Mouse (Mus musculus) gastrocnemius, postnatal 25 days (tissue): ENCODE measurements around the gene Erich6. TPM values are rescaled to one million over a fixed set of nuclear protein-coding genes. Genes with fewer than 3 reads are reported as not detected.

Experiments used
- DNase-seq: peaks from one replicate; pipeline ENCODE4 v3.0.0; 2022
- long read RNA-seq, 2 experiments: library from polyadenylated mRNA; stranded (forward); transcript quantifications; one replicate each; pipeline ENCODE4 v2.0.0; 2021
- total RNA-seq, 2 experiments: library from RNA; stranded (reverse); gene quantifications; 1 replicate in 1 of 2; 2 replicates in 1 of 2; pipeline ENCODE4 v1.2.3; 2021

Gene Erich6
- total RNA-seq = not detected
- long read RNA-seq, experiment 1 = 0 reads
- long read RNA-seq, experiment 2 = 0 reads

DNA sequence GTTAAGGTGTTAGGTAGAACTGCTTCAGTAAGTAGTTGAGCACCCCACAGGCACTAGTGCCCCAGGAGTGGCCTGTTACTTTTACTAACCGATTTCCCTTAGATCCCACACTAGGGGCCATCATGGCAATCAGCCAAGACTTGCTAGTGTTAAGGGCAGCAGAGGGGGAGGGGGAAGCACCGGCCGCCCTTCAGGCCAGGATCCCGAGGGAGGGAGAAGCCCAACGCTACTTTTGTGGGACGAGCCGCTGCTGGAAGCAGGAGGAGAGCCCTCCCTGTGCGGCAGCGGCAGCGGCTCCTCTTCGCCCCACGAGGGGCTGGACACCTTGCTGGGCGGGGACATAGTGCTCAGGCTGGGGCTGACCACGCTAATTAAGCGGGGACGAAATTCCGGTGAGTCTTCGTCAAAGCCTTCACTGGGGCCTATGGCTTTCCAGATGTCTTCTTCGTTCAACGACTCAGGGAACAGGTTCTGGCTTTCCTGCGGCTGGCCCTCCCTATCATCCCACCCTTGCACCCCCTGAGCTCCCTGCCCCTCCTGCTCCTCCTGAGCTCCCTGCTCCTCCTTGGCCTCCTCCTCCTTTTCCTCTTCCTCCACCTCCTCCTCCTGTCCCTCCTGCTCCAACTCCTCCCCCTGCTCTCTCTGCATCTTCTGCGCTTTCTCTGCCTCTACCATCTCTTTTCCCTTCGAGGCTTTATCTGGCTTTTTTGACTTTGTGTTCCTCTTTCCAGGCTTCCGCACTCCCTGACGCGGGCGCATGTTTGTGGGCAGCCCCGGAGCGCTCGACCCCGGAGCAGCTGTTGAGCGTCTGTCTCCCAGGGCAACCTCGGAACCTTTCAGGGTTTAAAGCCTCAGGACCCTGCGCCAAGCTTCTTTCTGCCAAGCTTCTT, at the start of gene Erich6:
Erich6 (minus strand) TSS at position 802 of the 890 bp plus-strand sequence.
- peak; percentile 15 for DNase-seq

DNA sequence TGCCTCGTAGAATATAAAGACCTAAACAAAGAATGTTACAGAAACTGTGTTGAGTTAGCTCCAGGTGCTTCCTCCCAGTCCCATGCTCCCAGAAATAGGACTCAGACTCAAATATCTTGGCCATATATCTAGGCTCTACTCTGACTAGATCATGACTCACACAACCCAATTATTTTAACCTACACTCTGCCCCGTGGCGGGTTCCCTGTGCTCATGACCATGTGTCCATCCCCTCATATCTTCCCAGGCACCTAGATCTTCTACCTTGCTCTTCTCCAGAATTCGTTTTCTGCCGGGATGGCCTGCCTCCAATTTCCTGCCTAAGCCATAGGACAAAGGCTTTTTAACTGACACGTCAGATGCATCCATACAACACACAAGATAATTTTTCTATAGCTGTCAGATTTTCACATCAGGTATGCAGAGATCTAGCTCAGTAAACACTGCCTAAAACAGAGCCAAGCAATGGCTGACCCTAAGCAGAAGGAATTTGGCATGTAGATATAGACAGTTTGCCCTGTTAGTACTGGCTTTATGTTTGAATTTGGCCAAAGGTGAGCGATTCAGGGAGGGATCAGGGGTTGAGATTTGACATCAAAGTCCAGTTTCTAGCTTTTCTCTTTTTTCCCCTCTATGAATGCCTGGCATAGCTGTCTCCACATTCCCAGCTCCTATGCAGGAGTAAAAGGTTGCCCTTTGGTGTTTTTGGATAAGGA, 49.4 kb upstream of the Erich6 start:
- no peak for DNase-seq

DNA sequence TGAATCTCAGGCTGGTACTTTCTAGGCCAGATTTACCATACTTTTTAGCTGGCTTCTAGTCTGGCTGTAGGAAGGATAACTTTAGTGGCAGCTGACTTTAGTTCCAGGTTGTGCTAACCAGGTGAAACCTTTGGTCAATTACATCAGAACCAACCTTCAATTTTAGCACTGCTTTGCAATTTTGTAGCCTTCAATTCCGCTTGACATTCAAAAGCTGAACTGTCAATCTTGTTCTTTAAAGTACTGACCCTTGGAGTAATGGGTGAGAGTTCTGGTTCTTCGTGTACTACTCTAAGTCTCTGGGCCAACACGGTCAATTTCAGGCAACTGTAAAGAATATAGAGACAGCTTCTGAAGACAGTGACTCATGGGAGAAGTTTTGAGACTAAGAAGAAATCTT, 48.4 kb upstream of the Erich6 start:
- DNase-seq = no peak

DNA sequence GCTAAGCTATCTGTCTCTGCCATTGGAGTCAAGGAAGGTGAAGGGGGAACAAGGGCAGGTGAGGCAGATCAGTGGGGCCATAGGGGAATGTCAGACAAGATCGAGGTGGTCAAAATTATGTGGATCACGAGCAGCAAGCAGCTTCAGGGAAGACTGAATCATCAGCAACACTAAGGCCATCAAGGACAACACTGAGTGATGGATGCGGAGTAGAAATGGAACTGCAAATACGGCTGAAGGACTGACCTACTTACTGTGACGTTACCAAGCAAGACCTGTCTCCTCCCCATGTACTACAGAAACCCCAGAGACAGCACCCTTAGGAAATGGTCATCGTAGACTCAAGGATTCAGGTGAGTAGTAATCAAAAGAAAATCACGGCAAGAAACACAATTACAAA, 46.3 kb upstream of the Erich6 start:
- no peak for DNase-seq

DNA sequence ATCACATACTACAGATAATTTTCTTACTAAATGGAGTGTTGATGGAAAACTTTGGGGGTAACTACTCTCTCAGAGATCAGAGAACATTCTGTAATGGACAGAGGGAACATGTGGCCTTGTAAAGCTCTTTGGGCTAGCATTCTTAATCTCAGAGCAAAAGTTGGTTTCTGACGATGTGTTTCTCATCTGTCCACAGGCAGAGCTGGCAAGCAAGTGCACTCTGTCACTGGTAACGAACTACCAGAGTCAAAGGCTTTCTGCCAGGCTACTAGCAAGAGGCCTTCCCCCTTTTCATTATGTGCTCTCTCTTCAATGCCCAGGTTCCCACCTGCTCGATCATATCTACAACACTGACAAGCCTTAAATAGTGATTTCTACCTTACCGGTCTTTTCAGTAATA, 45.3 kb upstream of the Erich6 start:
- DNase-seq = no peak

DNA sequence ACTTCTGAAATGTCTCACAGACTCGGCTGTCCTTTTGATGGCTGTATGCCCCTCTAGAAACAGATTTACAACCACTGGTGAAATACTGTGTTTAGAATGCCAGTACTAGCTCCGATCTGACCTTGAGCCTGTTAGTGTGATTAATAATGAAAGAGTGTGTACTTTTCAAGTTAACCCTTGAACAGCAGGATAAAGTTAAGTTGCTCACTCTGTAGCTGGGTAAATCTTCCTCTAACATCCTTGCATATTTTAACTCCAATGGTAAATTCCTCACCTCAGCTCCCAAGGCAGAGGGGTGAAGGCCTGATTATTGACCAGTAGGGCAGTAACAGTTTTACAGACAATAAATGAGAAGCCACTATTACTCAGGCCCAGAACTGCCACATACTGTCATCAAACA, 44.8 kb upstream of the Erich6 start:
- no peak for DNase-seq

DNA sequence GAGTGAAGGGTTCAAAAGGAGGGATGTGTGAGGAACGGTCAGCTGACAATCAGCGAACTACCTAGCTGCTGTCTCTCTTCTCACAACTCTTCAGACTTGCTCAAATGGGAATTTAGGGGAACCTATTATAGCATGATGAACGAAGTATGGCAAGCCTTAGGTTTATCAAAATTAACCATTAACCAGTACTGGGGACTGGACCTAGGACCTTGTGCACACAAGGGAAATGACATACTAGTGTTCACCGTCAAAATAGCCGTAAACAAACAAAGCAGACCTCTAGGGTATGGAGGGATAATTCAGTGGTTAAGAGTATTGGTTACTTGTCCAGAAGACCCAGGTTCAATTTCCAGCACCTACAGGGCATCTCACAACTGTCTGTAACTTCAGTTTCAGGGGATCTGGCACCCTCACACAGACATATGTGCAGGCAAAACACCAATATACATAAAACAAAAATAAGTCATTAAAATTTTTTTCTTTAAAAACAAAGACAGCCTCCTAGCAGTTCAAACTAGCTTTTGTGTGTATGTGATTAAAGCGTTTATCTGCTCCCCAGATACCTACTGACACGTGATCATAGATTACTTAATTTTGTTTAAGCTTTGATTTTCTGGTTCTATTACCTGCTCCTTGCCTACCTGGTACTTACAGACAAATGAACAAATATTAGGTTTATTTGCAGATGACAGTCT, 44.1 kb upstream of the Erich6 start:
- DNase-seq = no peak

DNA sequence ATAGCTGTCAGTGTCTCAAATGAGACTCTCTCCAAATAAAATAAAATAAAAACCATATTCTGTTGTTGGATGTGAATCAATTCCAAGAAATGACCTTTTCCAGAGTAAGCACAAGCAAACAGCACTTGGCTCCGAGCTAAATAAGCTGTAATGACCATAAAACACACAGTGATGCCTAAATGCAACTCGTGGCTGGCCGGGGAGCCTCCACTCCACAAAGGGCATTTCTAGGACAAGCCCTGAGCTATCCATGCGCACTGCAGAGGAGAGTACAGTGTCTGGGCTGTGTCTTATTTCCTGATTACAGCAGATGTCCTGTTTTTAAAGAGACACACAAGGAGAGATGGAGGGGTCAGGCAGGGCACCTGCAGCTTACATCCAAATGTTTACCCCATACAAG, 43.0 kb upstream of the Erich6 start:
- DNase-seq = peak; percentile 10

DNA sequence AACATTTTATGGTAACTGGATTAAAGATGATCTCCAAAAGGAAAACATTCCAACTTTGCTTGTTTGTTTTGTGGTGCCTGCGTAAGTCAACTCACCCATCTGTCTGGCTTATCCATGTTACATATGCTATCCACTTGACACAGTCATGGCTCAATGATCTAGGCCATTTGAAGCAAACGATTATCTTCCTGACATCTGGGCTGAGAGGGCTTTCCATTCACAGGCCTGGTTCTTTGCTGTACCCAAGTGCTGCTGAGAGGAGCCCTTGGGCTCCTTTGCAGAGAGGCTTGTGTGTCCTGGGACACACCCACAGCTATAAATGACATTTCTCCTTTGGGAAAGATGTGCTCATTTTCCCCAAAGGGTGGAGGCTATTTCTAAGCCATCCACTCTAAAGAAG, 41.9 kb upstream of the Erich6 start:
- DNase-seq = no peak

DNA sequence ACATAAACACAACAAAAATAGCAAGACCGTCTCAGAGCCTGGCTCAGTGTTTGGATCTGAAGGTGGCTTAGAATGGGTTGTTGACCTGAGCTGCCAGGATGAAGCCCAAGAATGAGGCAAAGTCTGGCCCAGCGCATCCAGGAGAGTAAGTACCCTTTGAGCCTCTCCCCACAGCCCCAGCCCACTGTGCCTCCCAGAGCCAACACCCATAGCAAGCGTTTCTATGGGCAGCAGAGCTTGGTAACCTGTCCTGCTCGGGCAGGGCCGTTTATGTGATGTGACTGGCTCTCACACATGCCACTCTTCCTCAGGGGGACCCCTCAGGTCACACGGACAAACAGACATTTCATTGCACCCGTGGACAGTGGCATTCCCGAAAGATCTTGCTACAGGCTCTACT, 41.4 kb upstream of the Erich6 start:
- DNase-seq = no peak

DNA sequence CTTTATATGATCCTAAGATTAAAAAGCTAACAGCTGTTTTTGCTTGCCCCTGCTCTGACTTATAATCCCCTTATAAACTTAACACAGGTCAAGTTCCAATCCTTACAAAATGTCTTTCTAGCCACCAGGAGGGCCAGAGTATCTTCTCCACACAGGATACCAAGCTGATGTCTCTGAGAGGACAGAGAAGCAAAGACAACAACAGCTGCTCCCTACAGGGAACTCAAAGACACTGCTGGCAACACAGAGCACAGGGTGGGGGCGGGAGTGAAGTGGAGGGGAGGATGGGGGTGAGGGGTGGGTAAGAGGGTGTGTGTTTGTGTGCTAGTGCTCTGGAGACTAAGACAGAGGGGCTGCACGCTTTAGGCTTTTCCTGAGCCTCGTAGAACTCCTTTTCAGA, 40.6 kb upstream of the Erich6 start:
- no peak for DNase-seq

DNA sequence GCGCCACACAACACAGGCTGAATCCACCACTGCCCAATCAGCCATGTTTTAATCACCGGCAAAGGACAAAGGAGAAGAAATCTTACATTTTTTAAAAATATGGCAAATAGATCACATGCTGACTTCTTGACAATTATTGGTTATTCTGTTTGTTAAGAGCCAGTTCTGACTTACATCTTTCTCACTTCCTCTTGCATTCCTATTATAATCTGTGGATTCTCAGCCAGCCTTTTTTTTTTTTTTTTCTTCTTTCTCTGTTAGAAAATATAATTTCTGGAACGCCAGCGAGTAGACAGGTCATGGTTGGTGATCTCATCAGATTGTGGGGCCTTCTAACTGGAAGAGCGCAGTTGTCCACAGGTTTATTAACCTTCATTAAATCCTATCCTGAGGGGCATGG, 36.3 kb upstream of the Erich6 start:
- no peak for DNase-seq

DNA sequence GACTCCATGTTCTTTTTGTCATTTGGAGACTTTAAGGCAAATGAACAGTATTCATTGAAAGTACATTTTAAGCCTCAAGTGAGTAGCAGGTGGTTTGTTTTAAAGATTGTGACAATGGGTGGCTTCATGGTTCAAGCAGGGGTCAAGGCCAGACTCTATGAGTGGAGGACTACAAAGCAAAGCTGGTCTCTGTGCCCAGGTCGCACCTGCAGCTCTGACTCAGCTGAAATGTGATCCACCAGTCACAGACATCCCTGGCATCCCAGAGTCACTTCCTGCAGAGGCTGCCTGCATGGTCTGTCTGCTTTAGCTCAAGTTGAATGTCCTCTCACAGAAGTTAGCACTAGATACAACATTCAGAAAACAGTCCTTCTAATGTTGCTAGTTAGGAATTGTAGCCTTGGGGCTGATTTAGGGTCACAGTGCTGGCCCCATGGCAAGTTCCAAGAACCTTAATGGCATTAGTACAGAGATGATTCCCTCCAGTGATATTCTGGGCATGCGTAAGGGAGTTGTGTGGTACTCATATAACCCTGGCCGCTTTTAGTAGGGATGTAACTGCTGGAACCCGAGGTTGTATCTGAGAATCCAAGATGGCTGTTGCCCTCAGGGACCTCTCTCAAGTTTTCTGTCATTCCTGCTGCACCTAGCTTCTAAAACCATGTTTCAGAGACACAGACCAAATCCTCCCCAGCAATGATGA, 35.6 kb upstream of the Erich6 start:
- DNase-seq = no peak

DNA sequence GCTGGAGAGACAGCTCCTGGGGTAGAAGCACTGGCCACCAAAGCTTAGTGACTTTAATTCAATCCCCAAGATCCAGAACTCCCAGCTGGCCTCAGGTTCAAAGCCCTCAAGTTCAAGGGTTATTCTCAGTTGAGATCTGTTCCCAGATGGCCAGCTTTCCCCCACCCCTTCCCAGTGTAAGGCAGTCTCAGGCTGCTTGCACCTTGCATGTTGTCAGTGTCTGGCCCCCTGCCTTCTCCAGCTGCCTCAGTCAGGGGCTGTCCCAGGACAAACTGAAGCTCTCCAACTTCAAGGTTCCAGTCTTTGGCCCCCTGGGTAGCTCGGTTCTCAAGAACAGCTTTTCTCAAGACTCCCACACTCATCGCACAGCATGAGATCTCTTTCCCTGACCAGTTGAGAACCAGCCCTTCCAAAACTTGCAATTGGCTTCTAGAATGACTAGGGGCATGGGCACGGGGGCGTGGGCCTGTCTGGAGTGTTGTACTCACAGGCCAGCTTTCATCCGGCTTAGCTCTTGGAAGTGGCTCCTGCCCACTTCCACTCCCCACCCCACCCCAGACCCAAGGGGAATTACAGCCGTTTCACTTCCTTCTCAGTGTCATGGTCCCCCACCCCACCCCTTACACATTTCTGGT, 34.7 kb upstream of the Erich6 start:
- peak; percentile 12 for DNase-seq

DNA sequence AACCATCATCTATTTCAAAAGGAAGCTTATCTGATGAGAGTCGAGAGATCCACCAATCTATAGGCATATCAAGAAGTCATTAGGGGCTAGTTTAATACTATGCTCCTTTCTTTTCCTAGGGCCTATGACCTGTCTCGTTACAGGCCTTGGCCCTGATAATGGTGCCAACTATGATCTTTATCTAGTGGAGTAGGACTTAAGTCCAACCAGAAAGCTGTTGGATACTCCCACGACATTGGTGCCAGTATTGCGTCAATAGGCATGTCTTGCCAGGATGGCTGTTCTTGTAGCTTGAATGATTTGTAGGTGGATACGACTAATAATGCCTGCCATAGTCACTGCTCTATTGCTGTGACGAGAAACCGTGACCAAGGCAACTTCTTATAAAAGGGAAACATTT, 27.0 kb upstream of the Erich6 start:
- no peak for DNase-seq

DNA sequence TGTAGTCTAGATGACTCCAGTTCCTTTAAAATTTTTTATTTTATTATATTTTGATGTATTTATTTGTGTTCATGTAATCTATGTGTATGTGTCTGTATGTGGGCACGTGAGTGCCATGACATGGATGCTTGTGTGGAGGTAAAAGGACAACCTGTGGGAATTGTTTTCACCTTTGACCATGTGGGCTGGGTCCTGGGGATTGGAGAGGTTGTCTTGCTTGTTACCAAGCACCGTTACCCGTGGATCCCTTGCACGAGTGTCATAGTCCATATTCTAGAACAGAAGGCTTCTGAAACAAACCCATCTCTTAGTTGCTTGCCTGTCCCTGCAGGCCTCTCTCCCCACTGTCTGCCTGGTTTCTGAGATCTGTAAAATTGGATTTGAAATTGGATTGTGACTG, 23.6 kb upstream of the Erich6 start:
- DNase-seq = no peak

DNA sequence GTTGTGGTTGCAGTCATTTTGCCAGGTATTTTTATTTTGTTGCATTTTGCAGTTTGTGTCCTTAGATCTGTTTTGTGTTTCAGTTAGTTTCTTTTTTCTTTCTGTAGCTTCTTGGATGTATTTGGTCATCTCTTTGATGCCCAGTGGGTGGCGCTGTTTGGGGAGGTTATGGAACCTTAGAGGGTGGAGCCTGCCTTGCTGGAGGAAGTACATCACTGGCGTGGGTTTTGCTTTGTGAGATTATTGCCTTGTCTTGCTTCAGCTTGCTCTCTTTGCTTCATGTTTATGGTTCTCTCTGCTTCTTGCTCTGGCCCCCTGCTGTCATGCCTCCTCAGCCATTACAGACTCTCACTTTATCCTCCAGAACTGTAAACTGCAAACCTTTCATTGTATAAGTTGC, 20.3 kb upstream of the Erich6 start:
- DNase-seq = peak; percentile 22

DNA sequence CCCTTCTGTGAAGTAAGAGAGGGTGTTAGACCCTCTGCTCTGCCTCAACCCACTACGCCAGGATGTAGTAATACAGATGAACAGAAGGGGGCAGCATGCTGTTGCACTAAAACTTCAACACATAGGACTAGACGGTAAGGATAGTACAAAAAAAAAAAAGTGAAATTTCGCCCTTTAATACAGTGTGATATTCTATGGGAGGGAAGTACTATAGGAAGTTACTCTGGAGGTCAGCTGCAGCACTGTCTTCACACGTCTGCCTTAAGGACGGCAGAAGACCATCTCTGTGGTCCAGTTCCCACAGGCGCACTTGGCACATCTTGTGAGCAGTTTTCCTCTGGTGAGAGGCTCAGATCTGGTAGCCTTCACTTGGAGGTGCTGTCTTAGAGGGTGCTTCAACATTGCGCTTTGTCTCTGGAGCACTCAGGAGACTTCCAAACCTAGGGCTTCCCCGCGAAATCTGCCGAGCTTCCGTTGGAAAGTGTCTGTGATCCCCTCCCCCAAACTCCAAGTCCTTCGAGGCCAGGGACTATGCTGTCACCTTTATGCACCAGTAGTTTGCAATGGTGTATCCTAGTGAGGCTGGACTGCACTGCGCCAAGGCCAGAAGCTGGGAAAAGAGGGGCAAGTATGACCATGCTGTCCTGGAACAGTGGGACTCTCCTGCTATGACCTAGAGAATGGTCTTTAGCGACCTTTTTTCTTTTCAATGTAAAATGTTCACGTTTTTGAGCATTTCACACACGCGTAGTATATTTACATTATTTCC, 18.5 kb upstream of the Erich6 start:
- DNase-seq = no peak

DNA sequence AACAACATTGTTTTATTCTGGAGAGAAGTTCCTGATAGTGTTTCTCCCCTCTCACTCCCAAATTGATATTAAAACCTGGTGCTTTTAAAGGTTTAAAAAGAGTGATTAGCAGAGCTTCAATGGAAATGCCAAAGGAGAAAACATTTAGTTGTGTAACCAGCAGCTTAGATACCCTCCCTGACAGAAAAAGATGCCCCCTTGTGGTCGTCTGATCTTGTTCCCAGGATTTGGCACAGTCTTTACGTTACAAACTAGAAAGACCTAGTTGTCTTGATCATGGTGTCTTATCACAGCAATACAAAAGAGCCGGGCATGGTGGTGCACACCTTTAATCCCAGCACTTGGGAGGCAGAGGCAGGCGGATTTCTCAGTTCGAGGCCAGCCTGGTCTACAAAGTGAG, 16.9 kb upstream of the Erich6 start:
- DNase-seq = no peak

DNA sequence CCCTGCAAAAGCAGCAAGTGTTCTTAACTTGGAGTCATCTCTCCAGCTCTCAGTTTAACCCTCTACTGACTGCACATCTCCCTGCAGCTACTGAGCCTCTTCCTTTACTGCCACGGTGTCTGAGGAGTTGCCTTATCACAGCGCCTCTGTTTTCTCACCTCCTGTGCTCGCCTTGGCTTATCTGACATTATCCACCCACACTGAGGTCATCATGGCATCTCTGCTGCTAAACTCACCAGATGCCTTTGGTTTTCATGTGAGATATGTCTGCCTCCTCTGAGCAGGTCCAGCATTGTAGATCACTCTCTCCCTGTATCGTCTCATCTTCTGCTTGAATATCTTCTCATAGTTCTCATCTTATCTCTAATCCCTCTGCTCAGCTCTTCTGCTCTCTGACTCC, 13.3 kb upstream of the Erich6 start:
- DNase-seq = no peak

DNA sequence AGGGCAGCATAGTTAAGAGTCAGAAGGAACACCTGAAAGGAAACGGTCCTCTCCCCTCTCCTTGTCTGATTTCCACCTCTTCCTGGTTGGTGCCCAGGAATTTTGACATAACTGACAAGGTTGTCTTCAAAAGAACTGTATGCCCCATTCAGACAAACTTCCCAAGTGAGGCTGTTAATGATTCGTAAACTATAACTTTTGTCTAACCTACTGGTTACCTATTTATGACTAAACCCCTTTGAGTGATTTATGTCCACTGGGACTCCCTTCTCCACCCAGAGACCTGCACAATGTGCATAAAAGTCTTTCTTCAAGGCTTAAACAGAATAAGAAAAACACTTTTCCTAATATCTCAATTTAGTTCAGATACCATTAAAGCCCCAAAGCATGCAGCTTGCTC, 10.2 kb upstream of the Erich6 start:
- DNase-seq = no peak
